Mouse (Mus musculus) heart, embryonic 15.5 days (tissue): ENCODE measurements around the gene Vmn1r188. TPM values are rescaled to one million over a fixed set of nuclear protein-coding genes. Genes with fewer than 3 reads are reported as not detected.
"Not testable (repeated sequence)": the region's sequence is repeated elsewhere in the genome, so short reads cannot be mapped to it uniquely, and the experiment has no call there.

Source experiments
- ATAC-seq: fragments of 200-750 bp; cut with Nextera tagmentation; replicated peaks from 2 replicates; pipeline ENCODE4 v1.8.0; 2017; ENCODE audit warnings: low read depth, moderate TSS enrichment; ENCODE audit not compliant: insufficient number of reproducible peaks, insufficient read depth, low FRiP score
- H3K27ac ChIP-seq: fragments of 300-500 bp; sonication (generic); 2 replicates; pipeline ENCODE4 v1.5.1; 2015; ENCODE audit warnings: mild to moderate bottlenecking, inconsistent platforms
- H3K27me3 ChIP-seq: fragments of 300-500 bp; sonication (generic); 2 replicates; pipeline ENCODE4 v1.6.1; 2015; ENCODE audit warnings: inconsistent platforms
- H3K36me3 ChIP-seq: fragments of 300-500 bp; sonication (generic); 2 replicates; pipeline ENCODE4 v1.6.1; 2015; ENCODE audit warnings: mild to moderate bottlenecking, inconsistent platforms
- H3K4me1 ChIP-seq: fragments of 300-500 bp; sonication (generic); replicated peaks from 2 replicates; pipeline ENCODE4 v1.6.1; 2015; ENCODE audit warnings: inconsistent platforms
- H3K4me2 ChIP-seq: fragments of 300-500 bp; sonication (generic); 2 replicates; pipeline ENCODE4 v1.6.1; 2015; ENCODE audit warnings: inconsistent platforms, mild to moderate bottlenecking, moderate library complexity
- H3K4me3 ChIP-seq: fragments of 300-500 bp; sonication (generic); 2 replicates; pipeline ENCODE4 v1.5.1; 2015; ENCODE audit warnings: mild to moderate bottlenecking, inconsistent platforms
- H3K9ac ChIP-seq: fragments of 300-500 bp; sonication (generic); 2 replicates; pipeline ENCODE4 v1.6.1; 2015; ENCODE audit warnings: mild to moderate bottlenecking, inconsistent platforms
- H3K9me3 ChIP-seq: fragments of 300-500 bp; sonication (generic); replicated peaks from 2 replicates; pipeline ENCODE4 v1.6.1; 2016; ENCODE audit warnings: inconsistent platforms
- WGBS: fragments of 180-500 bp; shearing (Covaris S2); methylation state at CpG from one replicate; pipeline ENCODE4 v1.1.7; 2015; ENCODE audit warnings: mixed read lengths; 5-methylcytosine and 5-hydroxymethylcytosine counted together
- polyA plus RNA-seq: library from polyadenylated mRNA; unstranded; fragments of >200 nt; fragmentation: Nextera tagmentation; extraction: Ambion mirVana; gene quantifications from 2 replicates; pipeline ENCODE4 v1.2.1, GENCODE M21; 2015

Vmn1r188 gene
- polyA plus RNA-seq, 1 experiment from 2014 or later = not detected

DNA sequence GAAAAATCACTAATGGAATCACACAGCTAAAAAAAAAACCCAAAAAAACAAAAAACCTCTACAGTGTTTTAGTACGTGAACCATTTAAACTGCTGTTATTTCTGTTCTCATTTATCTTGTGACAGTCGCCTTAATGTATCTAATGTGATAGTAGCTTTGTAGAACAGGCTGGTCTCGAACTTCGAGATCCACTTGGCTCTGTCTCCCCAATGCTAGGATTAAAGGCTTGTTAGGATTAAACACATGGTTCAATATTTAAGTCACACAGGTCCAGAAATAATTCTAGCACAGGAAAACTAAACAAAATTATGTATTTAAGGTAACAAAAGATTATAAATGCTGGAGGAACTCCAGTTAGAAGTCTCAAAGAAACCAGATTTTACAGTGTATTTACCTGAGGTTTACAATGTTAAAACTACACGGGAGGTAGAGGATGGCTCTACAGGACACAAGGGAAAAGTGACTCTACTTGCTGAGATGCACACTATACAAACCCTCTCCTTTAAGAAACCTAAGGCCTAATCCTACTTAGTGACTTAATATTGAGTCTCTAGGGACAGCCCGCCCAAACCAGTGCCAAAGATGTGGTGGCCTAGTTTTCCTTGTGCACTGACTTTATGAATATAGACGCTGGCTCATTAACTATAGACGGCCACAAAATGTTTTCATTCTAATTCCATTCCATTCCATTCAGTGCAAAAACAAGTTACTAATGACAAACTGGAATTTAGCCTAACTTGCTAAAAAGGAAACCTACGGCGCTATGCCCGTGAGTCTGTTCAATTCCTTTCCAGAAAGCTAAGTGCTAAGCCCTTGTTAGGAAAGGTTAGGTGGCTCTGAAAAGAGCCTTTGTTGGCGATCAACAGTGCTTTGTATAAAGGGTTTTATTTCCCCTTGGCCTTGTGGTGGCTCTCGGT lies 42.3 kb upstream of the Vmn1r188 start:
- Histone ChIP-seq H3K9me3 (no peaks in the 10 kb centered on the region), H3K36me3 (no peaks in the 10 kb centered on the region), H3K27ac (peak overlapping the region; percentile 83), H3K4me1 (peaks cover 24% of the 10 kb centered on the region), H3K4me2 (peak overlapping the region; percentile 69), H3K9ac (peak overlapping the region; percentile 54), H3K4me3 (peak overlapping the region; percentile 46), H3K27me3 (no peaks in the 10 kb centered on the region)
- ATAC-seq = no peak
- WGBS = 5% methylated on average over 13 of the region's 13 CpGs

GRCm38 (mm10) chr13:22042568-22043502 lies 41.4 kb upstream of the Vmn1r188 start, which contains the start of the genes Hist1h2ag and Hist1h2bj:
TSS of gene Hist1h2ag (minus strand) at chr13:22042944.
TSS of gene Hist1h2bj (plus strand) at chr13:22043214.
- Histone ChIP-seq H3K9ac (peak within 1 kb of the TSS; percentile 54), H3K4me1 (peaks cover 24% of the 10 kb centered on the region), H3K4me2 (peak within 1 kb of the TSS; percentile 69), H3K27ac (peak within 1 kb of the TSS; percentile 86), H3K4me3 (peak within 1 kb of the TSS; percentile 46)
- not testable (repeated sequence) for H3K36me3 ChIP-seq, H3K27me3 ChIP-seq, H3K9me3 ChIP-seq
- ATAC-seq = peak; percentile 89
- WGBS = under 1% methylated on average over 46 of the region's 80 CpGs

DNA sequence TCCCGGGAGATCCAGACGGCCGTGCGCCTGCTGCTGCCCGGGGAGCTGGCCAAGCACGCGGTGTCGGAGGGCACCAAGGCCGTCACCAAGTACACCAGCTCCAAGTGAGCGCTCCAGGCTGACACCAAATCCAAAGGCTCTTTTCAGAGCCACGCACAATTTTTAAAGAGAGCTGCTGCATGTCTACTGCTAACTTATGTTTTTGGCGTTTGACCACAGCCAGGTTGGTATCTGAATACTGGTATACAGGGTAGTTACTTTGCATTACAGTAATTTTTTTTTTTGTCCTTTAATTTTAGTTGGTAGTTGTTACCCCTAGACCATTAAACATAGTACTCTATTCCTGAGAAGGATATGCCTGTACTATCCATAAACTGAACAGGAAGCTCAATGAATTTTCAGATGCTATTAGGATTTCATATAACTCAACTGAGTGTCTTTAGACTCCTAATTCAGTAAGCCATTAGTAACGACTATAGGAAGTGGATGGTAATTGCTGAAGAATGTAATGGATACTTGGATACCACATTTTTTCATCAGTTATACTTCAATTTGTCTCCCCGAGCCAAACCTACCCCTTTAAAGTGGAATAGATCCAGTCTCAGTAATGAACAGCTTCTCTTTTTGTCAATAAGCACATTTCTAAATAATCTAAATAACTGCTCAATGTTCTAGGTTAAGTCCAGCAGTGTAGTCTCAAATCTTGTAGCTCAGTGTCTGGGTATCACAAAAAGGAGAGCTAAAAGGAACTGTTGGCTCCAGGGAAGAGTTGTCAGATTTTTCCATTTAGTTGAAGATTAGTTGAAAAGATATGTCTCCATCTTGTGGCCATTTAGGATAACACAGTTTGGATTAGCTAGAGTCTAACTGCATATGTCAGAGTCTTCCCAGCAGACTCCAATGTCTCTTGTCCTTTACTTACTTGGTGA lies 40.5 kb upstream of the Vmn1r188 start:
- no peak for ATAC-seq
- peak overlapping the region; percentile 69 for H3K4me2 ChIP-seq
- H3K27ac ChIP-seq = peak overlapping the region; percentile 86
- peak overlapping the region; percentile 36; the same call in 1 of the 2 replicates for H3K9ac ChIP-seq
- peaks cover 24% of the 10 kb centered on the region for H3K4me1 ChIP-seq
- under 1% methylated on average over 14 of the region's 14 CpGs for WGBS
- H3K4me3 ChIP-seq = peak overlapping the region; percentile 46
- no peaks in the 10 kb centered on the region for H3K36me3 ChIP-seq
- H3K27me3 ChIP-seq = no peaks in the 10 kb centered on the region
- no peaks in the 10 kb centered on the region for H3K9me3 ChIP-seq

DNA sequence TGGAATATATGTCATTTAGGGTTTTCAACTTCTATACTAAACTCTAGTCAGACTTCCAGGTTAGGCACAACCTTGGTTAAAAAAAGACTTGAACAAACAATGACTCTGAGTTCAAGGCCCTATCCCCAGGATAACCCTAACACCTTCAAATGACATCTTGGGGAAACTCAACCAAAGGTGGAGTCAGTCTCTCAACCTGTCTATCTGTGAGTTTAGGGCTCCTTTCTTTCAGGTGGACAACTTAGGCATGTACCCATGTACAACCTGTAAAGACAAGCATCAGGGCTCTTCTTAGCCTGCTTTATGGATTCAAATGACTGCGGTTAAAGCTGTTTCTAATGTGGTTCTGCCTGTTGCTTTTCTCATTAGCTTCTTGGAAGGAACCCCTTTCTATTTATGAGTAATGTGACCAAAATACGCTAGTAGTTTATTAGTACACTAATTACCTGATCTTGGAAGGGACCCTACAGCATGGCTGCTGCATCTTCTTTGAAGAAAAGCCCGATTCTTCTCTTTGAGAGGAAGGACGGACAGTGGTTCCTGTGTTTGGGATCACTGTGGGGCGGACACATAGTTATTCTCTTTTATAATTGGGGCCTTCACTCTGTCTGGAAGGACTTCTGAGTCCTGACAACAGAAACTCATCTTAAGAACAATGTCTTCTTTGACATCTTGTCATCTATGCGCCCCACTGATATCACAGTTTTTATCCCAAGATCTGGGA lies 39.6 kb upstream of the Vmn1r188 start:
- Histone ChIP-seq H3K36me3 (no peaks in the 10 kb centered on the region), H3K4me3 (no peak overlapping the region), H3K27me3 (no peaks in the 10 kb centered on the region), H3K4me2 (peak overlapping the region; percentile 69; the same call in 1 of the 2 replicates), H3K9ac (no peak overlapping the region), H3K4me1 (peaks cover 25% of the 10 kb centered on the region), H3K27ac (no peak overlapping the region), H3K9me3 (no peaks in the 10 kb centered on the region)
- WGBS = 87% methylated on average over 6 of the region's 6 CpGs
- ATAC-seq = no peak

DNA sequence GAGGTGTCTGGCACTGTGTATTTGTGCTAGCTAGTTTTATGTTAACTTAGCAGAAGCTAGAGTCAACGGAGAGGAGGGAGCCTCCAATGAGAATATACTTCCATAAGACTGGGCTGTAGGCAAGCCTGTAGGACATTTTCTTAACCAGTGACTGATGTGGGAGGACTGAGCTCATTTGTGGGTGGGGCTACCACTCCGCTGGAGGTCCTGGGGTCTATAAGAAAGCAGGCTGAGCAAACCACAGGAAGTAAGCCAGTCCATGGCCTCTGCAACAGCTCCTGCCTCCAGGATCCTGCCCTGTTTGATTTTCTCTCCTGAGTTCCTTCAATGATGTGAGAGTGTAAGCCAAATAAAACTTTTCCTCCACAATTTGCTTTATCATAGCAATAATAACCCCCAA lies 38.9 kb upstream of the Vmn1r188 start:
- Histone ChIP-seq H3K4me3 (no peak overlapping the region), H3K4me2 (no peak overlapping the region), H3K4me1 (peaks cover 25% of the 10 kb centered on the region), H3K9me3 (no peaks in the 10 kb centered on the region), H3K27me3 (no peaks in the 10 kb centered on the region), H3K36me3 (no peaks in the 10 kb centered on the region), H3K9ac (no peak overlapping the region), H3K27ac (no peak overlapping the region)
- 52% methylated on average over 2 of the region's 2 CpGs for WGBS
- no peak for ATAC-seq

DNA sequence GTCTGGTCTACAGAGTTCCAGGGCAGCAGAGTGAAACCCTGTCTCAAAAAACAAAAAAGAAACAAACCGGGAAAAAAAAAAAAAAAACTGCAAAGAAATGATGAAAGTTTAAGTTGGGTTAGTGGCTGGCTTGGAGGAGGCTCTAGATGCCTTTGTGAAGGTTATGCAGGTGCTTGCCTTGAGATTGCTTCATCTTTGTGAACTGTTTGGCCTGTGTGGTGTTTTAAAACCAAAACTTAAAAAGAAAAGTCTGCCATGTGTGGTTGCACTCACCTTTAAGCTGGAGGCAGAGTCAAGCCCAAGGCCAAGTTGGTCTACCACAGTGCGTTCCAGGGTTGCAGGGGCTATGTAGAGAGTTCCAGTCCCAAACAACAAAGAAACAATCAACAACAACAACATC lies 35.2 kb upstream of the Vmn1r188 start:
- Histone ChIP-seq H3K9me3 (no peaks in the 10 kb centered on the region), H3K27ac (no peak overlapping the region), H3K27me3 (no peaks in the 10 kb centered on the region), H3K4me1 (peaks cover 6% of the 10 kb centered on the region), H3K4me3 (no peak overlapping the region), H3K9ac (no peak overlapping the region), H3K4me2 (no peak overlapping the region), H3K36me3 (no peaks in the 10 kb centered on the region)
- 79% methylated on average over 2 of the region's 2 CpGs for WGBS
- ATAC-seq = no peak

- Histone ChIP-seq H3K4me1 (peaks cover 6% of the 10 kb centered on the region), H3K9me3 (no peaks in the 10 kb centered on the region), H3K36me3 (no peaks in the 10 kb centered on the region), H3K9ac (peak overlapping the region; percentile 29; the same call in 1 of the 2 replicates), H3K27ac (peak overlapping the region; percentile 85), H3K27me3 (no peaks in the 10 kb centered on the region), H3K4me2 (peak overlapping the region; percentile 81), H3K4me3 (peak overlapping the region; percentile 65)
- no peak for ATAC-seq
- 1% methylated on average over 14 of the region's 14 CpGs for WGBS
Observed at GRCm38 (mm10) chr13:22049737-22050440, 34.4 kb upstream of the Vmn1r188 start.

- WGBS = under 1% methylated on average over 51 of the region's 52 CpGs
- Histone ChIP-seq H3K4me2 (peak overlapping the region; percentile 81), H3K27me3 (no peaks in the 10 kb centered on the region), H3K4me3 (peak overlapping the region; percentile 65), H3K4me1 (peaks cover 6% of the 10 kb centered on the region), H3K36me3 (no peaks in the 10 kb centered on the region), H3K9me3 (no peaks in the 10 kb centered on the region), H3K27ac (peak overlapping the region; percentile 85), H3K9ac (peak overlapping the region; percentile 65)
- peak; percentile 95 for ATAC-seq
Observed at GRCm38 (mm10) chr13:22050591-22051522, 33.4 kb upstream of the Vmn1r188 start.

DNA sequence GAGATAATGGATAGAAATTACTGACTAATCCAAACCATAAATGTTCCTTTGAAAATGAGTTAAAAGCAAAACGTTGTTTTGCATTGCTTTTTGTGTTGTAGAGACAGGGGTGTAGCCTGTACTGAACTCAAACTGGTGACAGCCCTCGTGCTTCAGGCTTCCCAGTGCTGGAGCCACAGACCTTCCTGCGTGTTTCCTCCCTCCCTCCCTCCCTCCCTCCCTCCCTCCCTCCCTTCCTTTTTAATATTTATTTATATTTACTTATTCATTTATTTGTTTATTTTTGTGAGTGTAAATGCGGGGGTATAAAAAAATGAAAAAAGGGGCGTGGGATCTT lies 32.7 kb upstream of the Vmn1r188 start:
- Histone ChIP-seq H3K36me3 (no peaks in the 10 kb centered on the region), H3K9ac (peak overlapping the region; percentile 65; the same call in 1 of the 2 replicates), H3K27me3 (no peaks in the 10 kb centered on the region), H3K4me2 (peak overlapping the region; percentile 81), H3K4me3 (peak overlapping the region; percentile 65), H3K27ac (peak overlapping the region; percentile 85), H3K9me3 (no peaks in the 10 kb centered on the region), H3K4me1 (peaks cover 6% of the 10 kb centered on the region)
- 17% methylated on average over 5 of the region's 5 CpGs for WGBS
- no peak for ATAC-seq
